Mouse (Mus musculus) limb, embryonic 12.5 days (tissue): ENCODE data around the gene Mettl11b. TPM values are rescaled to one million over a fixed set of nuclear protein-coding genes. Genes with fewer than 3 reads are reported as not detected.

ENCODE experiments used
- polyA plus RNA-seq: library from polyadenylated mRNA; unstranded; fragments of >200 nt; fragmentation: Nextera tagmentation; extraction: Ambion mirVana; gene quantifications from 2 replicates; pipeline ENCODE4 v1.2.1, GENCODE M21; 2016

Mettl11b gene
- polyA plus RNA-seq, 1 experiment from 2014 or later: 0.21 TPM

Other genes with a start within 250 kb of the Mettl11b start
- gene Kifap3, start 54.4 kb upstream of the Mettl11b start, polyA plus RNA-seq: 49.6 and 54.4 TPM in 2 replicates
- 21.6 and 22.9 TPM in 2 replicates for gene Scyl3, start 203.9 kb upstream of the Mettl11b start, polyA plus RNA-seq